Mouse (Mus musculus): ENCODE data around the gene Cntn3. TPM values are rescaled to one million over a fixed set of nuclear protein-coding genes. Genes with fewer than 3 reads are reported as not detected.

Gene Cntn3
- polyA plus RNA-seq, 1 experiment from 2014 or later: 2.7 TPM

GRCm38 (mm10) chr6:102564011-102564731, 8.7 kb downstream of the Cntn3 start:
- no peak overlapping the region for H3K27ac ChIP-seq (ENCODE audit: low read depth, low read length)
- ATAC-seq (ENCODE audit: low FRiP score, low TSS enrichment): peak; percentile 98
- H3K4me3 ChIP-seq (ENCODE audit: low read length): peak overlapping the region; percentile 53
- H3K9ac ChIP-seq (ENCODE audit: low read depth, low read length): peak overlapping the region; percentile 55
- no peaks in the 10 kb centered on the region for H3K4me1 ChIP-seq (ENCODE audit: control insufficient read depth, insufficient read depth, low read length)
- no peaks in the 10 kb centered on the region for H3K36me3 ChIP-seq (ENCODE audit: control insufficient read depth, insufficient read depth, low read length)
- WGBS: under 1% methylated on average over 58 of the region's 63 CpGs
- H3K9me3 ChIP-seq (ENCODE audit: control insufficient read depth, low read length): no peaks in the 10 kb centered on the region
- H3K4me2 ChIP-seq (replicated peaks; ENCODE audit: low read depth, low read length): peak overlapping the region; percentile 84
- H3K27me3 ChIP-seq (ENCODE audit: control insufficient read depth, insufficient read depth, low read length): peaks cover 6% of the 10 kb centered on the region

GRCm38 (mm10) chr6:102563431-102563830, 9.5 kb downstream of the Cntn3 start:
- Histone ChIP-seq H3K36me3 (ENCODE audit: control insufficient read depth, insufficient read depth, low read length) (no peaks in the 10 kb centered on the region), H3K27ac (ENCODE audit: low read depth, low read length) (no peak overlapping the region), H3K27me3 (ENCODE audit: control insufficient read depth, insufficient read depth, low read length) (peaks cover 6% of the 10 kb centered on the region), H3K4me2 (replicated peaks; ENCODE audit: low read depth, low read length) (peak overlapping the region; percentile 84), H3K4me1 (ENCODE audit: control insufficient read depth, insufficient read depth, low read length) (no peaks in the 10 kb centered on the region), H3K9ac (ENCODE audit: low read depth, low read length) (peak overlapping the region; percentile 55; the same call in 1 of the 2 replicates), H3K4me3 (ENCODE audit: low read length) (peak overlapping the region; percentile 53), H3K9me3 (ENCODE audit: control insufficient read depth, low read length) (no peaks in the 10 kb centered on the region)
- WGBS: 8% methylated on average over 7 of the region's 7 CpGs
- no peak for ATAC-seq (ENCODE audit: low FRiP score, low TSS enrichment)

GRCm38 (mm10) chr6:102557521-102557920, 15.4 kb downstream of the Cntn3 start:
- no peaks in the 10 kb centered on the region for H3K9me3 ChIP-seq (ENCODE audit: control insufficient read depth, low read length)
- no peak for ATAC-seq (ENCODE audit: low FRiP score, low TSS enrichment)
- H3K4me1 ChIP-seq (ENCODE audit: control insufficient read depth, insufficient read depth, low read length): no peaks in the 10 kb centered on the region
- H3K4me3 ChIP-seq (ENCODE audit: low read length): no peak overlapping the region
- H3K27ac ChIP-seq (ENCODE audit: low read depth, low read length): no peak overlapping the region
- H3K4me2 ChIP-seq (replicated peaks; ENCODE audit: low read depth, low read length): no peak overlapping the region
- H3K9ac ChIP-seq (ENCODE audit: low read depth, low read length): no peak overlapping the region
- no peaks in the 10 kb centered on the region; the same call in 1 of the 2 replicates for H3K27me3 ChIP-seq (ENCODE audit: control insufficient read depth, insufficient read depth, low read length)
- 86% methylated on average over 3 of the region's 3 CpGs for WGBS
- H3K36me3 ChIP-seq (ENCODE audit: control insufficient read depth, insufficient read depth, low read length): no peaks in the 10 kb centered on the region

GRCm38 (mm10) chr6:102556497-102556896, 16.4 kb downstream of the Cntn3 start:
- no peak overlapping the region for H3K27ac ChIP-seq (ENCODE audit: low read depth, low read length)
- no peaks in the 10 kb centered on the region; the same call in 1 of the 2 replicates for H3K27me3 ChIP-seq (ENCODE audit: control insufficient read depth, insufficient read depth, low read length)
- H3K4me3 ChIP-seq (ENCODE audit: low read length): no peak overlapping the region
- H3K9ac ChIP-seq (ENCODE audit: low read depth, low read length): no peak overlapping the region
- H3K36me3 ChIP-seq (ENCODE audit: control insufficient read depth, insufficient read depth, low read length): no peaks in the 10 kb centered on the region
- ATAC-seq (ENCODE audit: low FRiP score, low TSS enrichment): no peak
- 68% methylated on average over 3 of the region's 3 CpGs for WGBS
- no peak overlapping the region for H3K4me2 ChIP-seq (replicated peaks; ENCODE audit: low read depth, low read length)
- H3K4me1 ChIP-seq (ENCODE audit: control insufficient read depth, insufficient read depth, low read length): no peaks in the 10 kb centered on the region
- no peaks in the 10 kb centered on the region for H3K9me3 ChIP-seq (ENCODE audit: control insufficient read depth, low read length)

- H3K4me3 ChIP-seq (ENCODE audit: low read length): no peak overlapping the region
- H3K27ac ChIP-seq (ENCODE audit: low read depth, low read length): no peak overlapping the region
- H3K9me3 ChIP-seq (ENCODE audit: control insufficient read depth, low read length): no peaks in the 10 kb centered on the region
- H3K27me3 ChIP-seq (ENCODE audit: control insufficient read depth, insufficient read depth, low read length): no peaks in the 10 kb centered on the region
- ATAC-seq (ENCODE audit: low FRiP score, low TSS enrichment): no peak
- H3K4me2 ChIP-seq (replicated peaks; ENCODE audit: low read depth, low read length): no peak overlapping the region
- 89% methylated on average over 4 of the region's 4 CpGs for WGBS
- no peaks in the 10 kb centered on the region for H3K4me1 ChIP-seq (ENCODE audit: control insufficient read depth, insufficient read depth, low read length)
- H3K36me3 ChIP-seq (ENCODE audit: control insufficient read depth, insufficient read depth, low read length): no peaks in the 10 kb centered on the region
- H3K9ac ChIP-seq (ENCODE audit: low read depth, low read length): no peak overlapping the region
Observed at GRCm38 (mm10) chr6:102555814-102556437, 17.0 kb downstream of the Cntn3 start.

- H3K4me2 ChIP-seq (replicated peaks; ENCODE audit: low read depth, low read length): no peak overlapping the region
- H3K36me3 ChIP-seq (ENCODE audit: control insufficient read depth, insufficient read depth, low read length): no peaks in the 10 kb centered on the region
- WGBS: 88% methylated on average over 3 of the region's 3 CpGs
- H3K4me3 ChIP-seq (ENCODE audit: low read length): no peak overlapping the region
- H3K27ac ChIP-seq (ENCODE audit: low read depth, low read length): no peak overlapping the region
- no peaks in the 10 kb centered on the region for H3K9me3 ChIP-seq (ENCODE audit: control insufficient read depth, low read length)
- H3K9ac ChIP-seq (ENCODE audit: low read depth, low read length): no peak overlapping the region
- no peaks in the 10 kb centered on the region for H3K27me3 ChIP-seq (ENCODE audit: control insufficient read depth, insufficient read depth, low read length)
- ATAC-seq (ENCODE audit: low FRiP score, low TSS enrichment): no peak
- H3K4me1 ChIP-seq (ENCODE audit: control insufficient read depth, insufficient read depth, low read length): no peaks in the 10 kb centered on the region
Observed at GRCm38 (mm10) chr6:102555067-102555657, 17.7 kb downstream of the Cntn3 start.

- no peaks in the 10 kb centered on the region for H3K9me3 ChIP-seq (ENCODE audit: control insufficient read depth, low read length)
- 84% methylated on average over 7 of the region's 7 CpGs for WGBS
- no peaks in the 10 kb centered on the region for H3K27me3 ChIP-seq (ENCODE audit: control insufficient read depth, insufficient read depth, low read length)
- H3K36me3 ChIP-seq (ENCODE audit: control insufficient read depth, insufficient read depth, low read length): no peaks in the 10 kb centered on the region
- no peak overlapping the region for H3K9ac ChIP-seq (ENCODE audit: low read depth, low read length)
- H3K4me2 ChIP-seq (replicated peaks; ENCODE audit: low read depth, low read length): no peak overlapping the region
- ATAC-seq (ENCODE audit: low FRiP score, low TSS enrichment): no peak
- H3K27ac ChIP-seq (ENCODE audit: low read depth, low read length): no peak overlapping the region
- H3K4me3 ChIP-seq (ENCODE audit: low read length): no peak overlapping the region
- no peaks in the 10 kb centered on the region for H3K4me1 ChIP-seq (ENCODE audit: control insufficient read depth, insufficient read depth, low read length)
Observed at GRCm38 (mm10) chr6:102541633-102542412, 31.1 kb downstream of the Cntn3 start.

- Histone ChIP-seq H3K4me1 (ENCODE audit: control insufficient read depth, insufficient read depth, low read length) (no peaks in the 10 kb centered on the region), H3K36me3 (ENCODE audit: control insufficient read depth, insufficient read depth, low read length) (no peaks in the 10 kb centered on the region), H3K27ac (ENCODE audit: low read depth, low read length) (no peak overlapping the region), H3K9me3 (ENCODE audit: control insufficient read depth, low read length) (no peaks in the 10 kb centered on the region), H3K4me2 (replicated peaks; ENCODE audit: low read depth, low read length) (no peak overlapping the region), H3K9ac (ENCODE audit: low read depth, low read length) (no peak overlapping the region), H3K27me3 (ENCODE audit: control insufficient read depth, insufficient read depth, low read length) (no peaks in the 10 kb centered on the region), H3K4me3 (ENCODE audit: low read length) (no peak overlapping the region)
- ATAC-seq (ENCODE audit: low FRiP score, low TSS enrichment): no peak
- 80% methylated on average over 4 of the region's 4 CpGs for WGBS
Observed at GRCm38 (mm10) chr6:102535599-102535998, 37.3 kb downstream of the Cntn3 start.
